Mouse (Mus musculus): ENCODE data around the gene Ubxn6. TPM values are rescaled to one million over a fixed set of nuclear protein-coding genes. Genes with fewer than 3 reads are reported as not detected.

The Ubxn6 gene
- polyA plus RNA-seq, 1 experiment from 2014 or later, result 31.3 TPM

- Histone ChIP-seq H3K4me3 (ENCODE audit: low read depth, low read length) (no peak overlapping the region), H3K27ac (ENCODE audit: low read depth) (no peak overlapping the region), H3K27me3 (ENCODE audit: insufficient read depth, low read length) (no peaks in the 10 kb centered on the region), H3K9me3 (ENCODE audit: low read depth, low read length) (no peaks in the 10 kb centered on the region), H3K4me1 (ENCODE audit: insufficient read depth) (no peaks in the 10 kb centered on the region), H3K36me3 (ENCODE audit: insufficient read depth) (peaks cover 66% of the 10 kb centered on the region), H3K9ac (no peak overlapping the region), H3K4me2 (no peak overlapping the region)
- DNase-seq, result no peak
- no peak for ATAC-seq (ENCODE audit: insufficient read depth)
- 91% methylated on average over 5 of the region's 5 CpGs for WGBS
- TF ChIP-seq CTCF (IDR thresholded peaks at IDR 0.05; ENCODE audit: low read depth), result no peak
These were observed 27.3 kb upstream of the Ubxn6 start for GRCm38 (mm10) chr17:56102158-56102557.

- ATAC-seq (ENCODE audit: insufficient read depth) (no peak), DNase-seq (no peak)
- Histone ChIP-seq H3K36me3 (ENCODE audit: insufficient read depth) (peaks cover 79% of the 10 kb centered on the region), H3K27ac (ENCODE audit: low read depth) (no peak overlapping the region), H3K9ac (no peak overlapping the region), H3K4me2 (no peak overlapping the region), H3K9me3 (ENCODE audit: low read depth, low read length) (no peaks in the 10 kb centered on the region), H3K4me1 (ENCODE audit: insufficient read depth) (no peaks in the 10 kb centered on the region), H3K4me3 (ENCODE audit: low read depth, low read length) (no peak overlapping the region), H3K27me3 (ENCODE audit: insufficient read depth, low read length) (no peaks in the 10 kb centered on the region)
- TF ChIP-seq CTCF (IDR thresholded peaks at IDR 0.05; ENCODE audit: low read depth), result no peak
- 95% methylated on average over 3 of the region's 3 CpGs for WGBS
These were observed 26.0 kb upstream of the Ubxn6 start for GRCm38 (mm10) chr17:56100811-56101210.

GRCm38 (mm10) chr17:56098711-56099572 lies 24.1 kb upstream of the Ubxn6 start:
- ATAC-seq (ENCODE audit: insufficient read depth) (no peak), DNase-seq (no peak)
- Histone ChIP-seq H3K9ac (no peak overlapping the region), H3K9me3 (ENCODE audit: low read depth, low read length) (no peaks in the 10 kb centered on the region), H3K4me1 (ENCODE audit: insufficient read depth) (no peaks in the 10 kb centered on the region), H3K4me3 (ENCODE audit: low read depth, low read length) (no peak overlapping the region), H3K36me3 (ENCODE audit: insufficient read depth) (peaks cover 94% of the 10 kb centered on the region), H3K27ac (ENCODE audit: low read depth) (no peak overlapping the region), H3K27me3 (ENCODE audit: insufficient read depth, low read length) (no peaks in the 10 kb centered on the region), H3K4me2 (no peak overlapping the region)
- WGBS, result 92% methylated on average over 15 of the region's 15 CpGs
- peak; percentile 26 for TF ChIP-seq CTCF (IDR thresholded peaks at IDR 0.05; ENCODE audit: low read depth)

DNA sequence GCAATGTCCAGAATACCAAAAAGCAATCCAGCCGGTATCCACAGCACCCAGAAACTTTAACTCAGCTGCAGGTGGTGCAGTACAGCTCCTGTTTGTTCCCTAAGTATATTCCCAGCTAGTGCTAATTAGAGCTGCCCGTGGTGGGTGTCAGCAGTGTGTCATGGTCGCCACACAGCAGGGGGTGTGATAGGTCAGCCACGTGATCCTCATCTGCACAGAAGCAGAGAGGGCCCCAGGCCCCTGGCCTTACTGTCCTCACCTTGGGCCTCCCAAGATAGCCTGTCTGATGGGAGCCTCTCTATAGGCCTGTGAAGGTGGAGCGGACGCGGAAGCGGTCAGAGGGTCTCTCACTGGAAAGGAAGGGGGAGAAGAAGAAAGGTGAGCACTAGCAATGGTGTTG lies 23.4 kb upstream of the Ubxn6 start:
- Histone ChIP-seq H3K4me3 (ENCODE audit: low read depth, low read length) (no peak overlapping the region), H3K36me3 (ENCODE audit: insufficient read depth) (peaks cover 93% of the 10 kb centered on the region), H3K27ac (ENCODE audit: low read depth) (no peak overlapping the region), H3K9me3 (ENCODE audit: low read depth, low read length) (no peaks in the 10 kb centered on the region), H3K4me1 (ENCODE audit: insufficient read depth) (no peaks in the 10 kb centered on the region), H3K9ac (no peak overlapping the region), H3K27me3 (ENCODE audit: insufficient read depth, low read length) (no peaks in the 10 kb centered on the region), H3K4me2 (no peak overlapping the region)
- TF ChIP-seq CTCF (IDR thresholded peaks at IDR 0.05; ENCODE audit: low read depth), result no peak
- WGBS, result 91% methylated on average over 8 of the region's 8 CpGs
- ATAC-seq (ENCODE audit: insufficient read depth) (no peak), DNase-seq (no peak)

GRCm38 (mm10) chr17:56096883-56097282 lies 22.1 kb upstream of the Ubxn6 start:
- Histone ChIP-seq H3K4me2 (no peak overlapping the region), H3K9me3 (ENCODE audit: low read depth, low read length) (no peaks in the 10 kb centered on the region), H3K4me3 (ENCODE audit: low read depth, low read length) (no peak overlapping the region), H3K4me1 (ENCODE audit: insufficient read depth) (no peaks in the 10 kb centered on the region), H3K9ac (no peak overlapping the region), H3K27me3 (ENCODE audit: insufficient read depth, low read length) (no peaks in the 10 kb centered on the region), H3K27ac (ENCODE audit: low read depth) (no peak overlapping the region), H3K36me3 (ENCODE audit: insufficient read depth) (peaks cover 88% of the 10 kb centered on the region)
- 87% methylated on average over 12 of the region's 12 CpGs for WGBS
- no peak for TF ChIP-seq CTCF (IDR thresholded peaks at IDR 0.05; ENCODE audit: low read depth)
- no peak for DNase-seq
- no peak for ATAC-seq (ENCODE audit: insufficient read depth)

GRCm38 (mm10) chr17:56092794-56093193 lies 18.0 kb upstream of the Ubxn6 start:
- no peak for TF ChIP-seq CTCF (IDR thresholded peaks at IDR 0.05; ENCODE audit: low read depth)
- no peak overlapping the region for H3K4me3 ChIP-seq (ENCODE audit: low read depth, low read length)
- H3K4me1 ChIP-seq (ENCODE audit: insufficient read depth), result no peaks in the 10 kb centered on the region
- H3K4me2 ChIP-seq, result no peak overlapping the region
- H3K27ac ChIP-seq (ENCODE audit: low read depth), result no peak overlapping the region
- H3K36me3 ChIP-seq (ENCODE audit: insufficient read depth), result peaks cover 69% of the 10 kb centered on the region
- no peaks in the 10 kb centered on the region for H3K9me3 ChIP-seq (ENCODE audit: low read depth, low read length)
- H3K9ac ChIP-seq, result no peak overlapping the region
- DNase-seq (no peak), ATAC-seq (ENCODE audit: insufficient read depth) (no peak)
- no peaks in the 10 kb centered on the region for H3K27me3 ChIP-seq (ENCODE audit: insufficient read depth, low read length)
- 100% methylated on average over 1 of the region's 1 CpGs for WGBS

- 82% methylated on average over 1 of the region's 1 CpGs for WGBS
- Histone ChIP-seq H3K9me3 (ENCODE audit: low read depth, low read length) (no peaks in the 10 kb centered on the region), H3K9ac (no peak overlapping the region), H3K36me3 (ENCODE audit: insufficient read depth) (peaks cover 68% of the 10 kb centered on the region), H3K4me3 (ENCODE audit: low read depth, low read length) (no peak overlapping the region), H3K4me1 (ENCODE audit: insufficient read depth) (no peaks in the 10 kb centered on the region), H3K4me2 (no peak overlapping the region), H3K27me3 (ENCODE audit: insufficient read depth, low read length) (no peaks in the 10 kb centered on the region), H3K27ac (ENCODE audit: low read depth) (no peak overlapping the region; the same call in 1 of the 2 replicates)
- DNase-seq (no peak), ATAC-seq (ENCODE audit: insufficient read depth) (no peak)
- TF ChIP-seq CTCF (IDR thresholded peaks at IDR 0.05; ENCODE audit: low read depth), result no peak
These were observed 17.5 kb upstream of the Ubxn6 start for GRCm38 (mm10) chr17:56092312-56092711.
